Mouse (Mus musculus) myocyte (in vitro differentiated cells): ENCODE data around the gene Gm11639. TPM values are rescaled to one million over a fixed set of nuclear protein-coding genes. Genes with fewer than 3 reads are reported as not detected.

ENCODE experiments used
- H3K27me3 ChIP-seq: one replicate; pipeline ENCODE4 v1.6.1; 2011; ENCODE audit not compliant: control insufficient read depth, insufficient read depth, insufficient read length
- H3K36me3 ChIP-seq: one replicate; pipeline ENCODE4 v1.6.1; 2011; ENCODE audit not compliant: control insufficient read depth, insufficient read depth
- H3K4me2 ChIP-seq: one replicate; pipeline ENCODE4 v1.6.1; 2011; ENCODE audit warnings: low read depth, control low read depth
- H3K4me3 ChIP-seq: one replicate; pipeline ENCODE4 v1.5.1; 2011; ENCODE audit warnings: mild to moderate bottlenecking, control low read depth, moderate library complexity
- H3K79me2 ChIP-seq: one replicate; pipeline ENCODE4 v1.6.1; 2011; ENCODE audit not compliant: control insufficient read depth, insufficient read depth
- H3ac ChIP-seq: one replicate; pipeline ENCODE4 v1.6.1; 2011; ENCODE audit not compliant: control insufficient read depth, insufficient read length
- CEBPB ChIP-seq: IDR thresholded peaks from 2 replicates; pipeline ENCODE4 v1.6.1; 2011; ENCODE audit warnings: mild to moderate bottlenecking, moderate library complexity; ENCODE audit not compliant: poor library complexity, insufficient read depth, severe bottlenecking
- E2F4 ChIP-seq: IDR thresholded peaks from one replicate; pipeline ENCODE4 v1.6.1; 2011; ENCODE audit warnings: mild to moderate bottlenecking, control low read depth, moderate library complexity; ENCODE audit not compliant: insufficient read depth
- MAX ChIP-seq: IDR thresholded peaks from one replicate; pipeline ENCODE4 v1.6.1; 2011; ENCODE audit warnings: low read depth, mild to moderate bottlenecking, control low read depth
- MYOD1 ChIP-seq, 3 experiments: IDR thresholded peaks; one replicate each; pipeline ENCODE4 v1.6.1; 2011; ENCODE audit warnings: control low read depth in 2 of 3, low read depth in 2 of 3, mild to moderate bottlenecking in 2 of 3, moderate library complexity in 1 of 3; ENCODE audit not compliant: insufficient read length in 2 of 3, control insufficient read depth in 1 of 3
- MYOG ChIP-seq, 3 experiments: IDR thresholded peaks; one replicate each; pipeline ENCODE4 v1.6.1; 2011; ENCODE audit warnings: control low read depth in 2 of 3, low read depth in 2 of 3, mild to moderate bottlenecking in 2 of 3; ENCODE audit not compliant: insufficient read length in 2 of 3, control insufficient read depth in 1 of 3, insufficient read depth in 1 of 3
- POLR2A ChIP-seq: IDR thresholded peaks from one replicate; pipeline ENCODE4 v1.6.1; 2011; ENCODE audit warnings: low read depth, mild to moderate bottlenecking, control low read depth, moderate library complexity; ENCODE audit not compliant: insufficient read length
- POLR2AphosphoS2 ChIP-seq: IDR thresholded peaks from one replicate; pipeline ENCODE4 v1.6.1; 2011; ENCODE audit warnings: low read depth, control low read depth; ENCODE audit not compliant: insufficient read length
- REST ChIP-seq: IDR thresholded peaks from one replicate; pipeline ENCODE4 v1.6.1; 2011; ENCODE audit warnings: mild to moderate bottlenecking, control low read depth, moderate library complexity; ENCODE audit not compliant: insufficient read depth, insufficient read length
- SRF ChIP-seq: IDR thresholded peaks from one replicate; pipeline ENCODE4 v1.6.1; 2011; ENCODE audit warnings: low read depth; ENCODE audit not compliant: control insufficient read depth, insufficient read length
- TCF12 ChIP-seq: IDR thresholded peaks from one replicate; pipeline ENCODE4 v1.6.1; 2011; ENCODE audit warnings: mild to moderate bottlenecking, control low read depth; ENCODE audit not compliant: poor library complexity, insufficient read depth, severe bottlenecking
- TCF3 ChIP-seq: IDR thresholded peaks from one replicate; pipeline ENCODE4 v1.6.1; 2011; ENCODE audit warnings: low read depth, control low read depth; ENCODE audit not compliant: insufficient read length
- USF1 ChIP-seq: IDR thresholded peaks from one replicate; pipeline ENCODE4 v1.6.1; 2011; ENCODE audit warnings: low read depth, mild to moderate bottlenecking, control low read depth, moderate library complexity
- polyA plus RNA-seq: library from polyadenylated mRNA; unstranded; fragments of >200 nt; fragmentation: generic; extraction: Trizol; gene quantifications from one replicate; pipeline ENCODE4 v1.2.1, GENCODE M21; 2012; ENCODE audit warnings: missing spikeins

Gene Gm11639
- polyA plus RNA-seq, 1 experiment, result not detected

- Histone ChIP-seq H3ac (no peak overlapping the region), H3K27me3 (no peaks in the 10 kb centered on the region), H3K79me2 (no peaks in the 10 kb centered on the region), H3K4me3 (no peak overlapping the region), H3K36me3 (peaks cover 14% of the 10 kb centered on the region), H3K4me2 (no peak overlapping the region)
- TF ChIP-seq POLR2AphosphoS2 (no peak), POLR2A (no peak), E2F4 (no peak), TCF3 (no peak), REST (no peak), MAX (no peak), TCF12 (no peak), SRF (no peak), CEBPB (no peak), MYOG (IDR thresholded peaks at IDR 0.05; ENCODE audit: control insufficient read depth in 1 of 3, insufficient read depth in 1 of 3, insufficient read length in 2 of 3, low read depth in 2 of 3) (no peak), MYOD1 (IDR thresholded peaks at IDR 0.05; ENCODE audit: control insufficient read depth in 1 of 3, insufficient read length in 2 of 3, low read depth in 2 of 3) (no peak), USF1 (no peak)
Observed at GRCm38 (mm10) chr11:105144508-105145210, 459.2 kb downstream of the Gm11639 start.

GRCm38 (mm10) chr11:105145211-105145610 is 459.7 kb downstream of the Gm11639 start:
- Histone ChIP-seq H3K4me3 (no peak overlapping the region), H3K79me2 (no peaks in the 10 kb centered on the region), H3K4me2 (no peak overlapping the region), H3ac (no peak overlapping the region), H3K27me3 (no peaks in the 10 kb centered on the region), H3K36me3 (peaks cover 8% of the 10 kb centered on the region)
- TF ChIP-seq MYOD1 (IDR thresholded peaks at IDR 0.05; ENCODE audit: control insufficient read depth in 1 of 3, insufficient read length in 2 of 3, low read depth in 2 of 3), result no peak
- no peak for TF ChIP-seq MYOG (IDR thresholded peaks at IDR 0.05; ENCODE audit: control insufficient read depth in 1 of 3, insufficient read depth in 1 of 3, insufficient read length in 2 of 3, low read depth in 2 of 3)
- TF ChIP-seq POLR2A, result no peak
- no peak for TF ChIP-seq E2F4
- no peak for TF ChIP-seq CEBPB
- TF ChIP-seq TCF3, result no peak
- TF ChIP-seq REST, result no peak
- no peak for TF ChIP-seq MAX
- TF ChIP-seq SRF, result no peak
- TF ChIP-seq POLR2AphosphoS2, result no peak
- no peak for TF ChIP-seq USF1
- TF ChIP-seq TCF12, result no peak

GRCm38 (mm10) chr11:105146593-105146992 is 461.1 kb downstream of the Gm11639 start, which contains the start of gene Gm10842:
Gm10842 (plus strand) TSS chr11:105146893.
- Histone ChIP-seq H3K4me2 (no peak within 1 kb of the TSS), H3K4me3 (no peak within 1 kb of the TSS), H3ac (no peak within 1 kb of the TSS), H3K27me3 (no peaks in the 10 kb centered on the region), H3K79me2 (no peaks in the 10 kb centered on the region), H3K36me3 (no peaks in the 10 kb centered on the region)
- no peak for TF ChIP-seq TCF12

- no peak for TF ChIP-seq MYOD1 (IDR thresholded peaks at IDR 0.05; ENCODE audit: control insufficient read depth in 1 of 3, insufficient read length in 2 of 3, low read depth in 2 of 3)
- no peak for TF ChIP-seq E2F4
- no peak for TF ChIP-seq MYOG (IDR thresholded peaks at IDR 0.05; ENCODE audit: control insufficient read depth in 1 of 3, insufficient read depth in 1 of 3, insufficient read length in 2 of 3, low read depth in 2 of 3)
- TF ChIP-seq SRF, result no peak
- no peak for TF ChIP-seq TCF12
- no peak for TF ChIP-seq POLR2A
- no peak for TF ChIP-seq USF1
- no peak for TF ChIP-seq POLR2AphosphoS2
- no peak for TF ChIP-seq MAX
- no peak for TF ChIP-seq TCF3
- TF ChIP-seq REST, result no peak
- Histone ChIP-seq H3K79me2 (no peaks in the 10 kb centered on the region), H3K4me2 (no peak overlapping the region), H3K27me3 (no peaks in the 10 kb centered on the region), H3K4me3 (no peak overlapping the region), H3K36me3 (no peaks in the 10 kb centered on the region), H3ac (no peak overlapping the region)
Observed at GRCm38 (mm10) chr11:105149353-105149752, 463.8 kb downstream of the Gm11639 start.

- no peak overlapping the region for H3K4me2 ChIP-seq
- TF ChIP-seq REST, result no peak
- no peak for TF ChIP-seq USF1
- no peak for TF ChIP-seq CEBPB
- no peak for TF ChIP-seq POLR2AphosphoS2
- no peak for TF ChIP-seq E2F4
- TF ChIP-seq MYOG (IDR thresholded peaks at IDR 0.05; ENCODE audit: control insufficient read depth in 1 of 3, insufficient read depth in 1 of 3, insufficient read length in 2 of 3, low read depth in 2 of 3), result no peak
- TF ChIP-seq MAX, result no peak
- no peak for TF ChIP-seq TCF3
- no peak for TF ChIP-seq POLR2A
- TF ChIP-seq MYOD1 (IDR thresholded peaks at IDR 0.05; ENCODE audit: control insufficient read depth in 1 of 3, insufficient read length in 2 of 3, low read depth in 2 of 3), result no peak
- no peak for TF ChIP-seq SRF
- TF ChIP-seq TCF12, result no peak
- H3K36me3 ChIP-seq, result no peaks in the 10 kb centered on the region
- H3K79me2 ChIP-seq, result no peaks in the 10 kb centered on the region
- no peaks in the 10 kb centered on the region for H3K27me3 ChIP-seq
- no peak overlapping the region for H3ac ChIP-seq
- no peak overlapping the region for H3K4me3 ChIP-seq
Observed at GRCm38 (mm10) chr11:105149766-105150165, 464.3 kb downstream of the Gm11639 start.
